Comparison of ENCODE assay signal across 18 mouse cellular contexts in the genomic region with DNA sequence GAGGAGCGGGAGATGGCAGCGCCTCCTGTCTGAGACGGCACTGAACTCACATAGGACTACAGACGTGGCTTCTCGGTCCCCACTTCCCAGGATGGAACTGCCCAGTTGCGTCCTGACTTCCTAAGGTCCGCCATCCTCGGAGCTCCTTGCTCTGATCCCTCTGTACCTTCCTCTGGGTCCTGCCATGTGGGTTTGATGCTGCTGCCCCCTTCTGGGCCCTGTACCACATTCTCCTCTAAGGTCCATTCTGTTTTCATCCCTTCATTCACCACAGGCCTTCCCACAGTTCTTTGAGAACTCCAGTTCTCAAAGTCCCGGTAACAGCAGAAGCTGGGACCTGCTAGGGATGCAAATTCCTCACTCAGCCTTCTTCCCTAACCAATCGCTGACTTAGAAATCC.
DNase-seq lines count a peak whose midpoint lies in the region; ATAC-seq and TF ChIP-seq lines count a peak whose summit lies in the region.
"Had no signal": no experiment of that assay in that cellular context is flagged by ENCODE, and none has a peak within 500 bp of the region (broad histone marks: within the 10 kb centered on the region; RNA-seq: fewer than 3 reads in every experiment).

No protein-coding gene starts in this region.

- H3K4me2 ChIP-seq in midbrain, embryonic 11.5 days: no peak overlapping the region
- no peak overlapping the region for H3K4me2 ChIP-seq in midbrain, embryonic 13.5 days (replicated peaks)
- H3K4me2 ChIP-seq: heart, embryonic 12.5 days; limb, embryonic 12.5 days had no signal

- no peaks in the 10 kb centered on the region for H3K36me3 ChIP-seq in midbrain, embryonic 11.5 days (ENCODE audit: control insufficient read depth, insufficient read depth, low read length)
- H3K36me3 ChIP-seq in midbrain, embryonic 13.5 days: no peaks in the 10 kb centered on the region
- H3K36me3 ChIP-seq: heart, embryonic 12.5 days; limb, embryonic 12.5 days had no signal

- no peaks in the 10 kb centered on the region for H3K9me3 ChIP-seq in midbrain, embryonic 11.5 days (ENCODE audit: control insufficient read depth, low read length)
- H3K9me3 ChIP-seq in midbrain, embryonic 13.5 days: no peaks in the 10 kb centered on the region
- H3K9me3 ChIP-seq: heart, embryonic 12.5 days; limb, embryonic 12.5 days had no signal

- H3K9ac ChIP-seq in midbrain, embryonic 11.5 days (ENCODE audit: low read length): no peak overlapping the region
- H3K9ac ChIP-seq in midbrain, embryonic 13.5 days (replicated peaks): no peak overlapping the region
- H3K9ac ChIP-seq: heart, embryonic 12.5 days; limb, embryonic 12.5 days had no signal

- peak; percentile 49 for DNase-seq in embryo, embryonic 10 days (ENCODE audit: low spot score)
- no peak for DNase-seq in embryo, embryonic 9.5 days (ENCODE audit: extremely low spot score)
- DNase-seq in layer of hippocampus, adult 2 months (ENCODE audit: low spot score in 2 of 2): no peak
- no peak for DNase-seq in layer of hippocampus, adult 18-20 months (ENCODE audit: low spot score in 2 of 2)
- no peak for DNase-seq in midbrain, embryonic 11.5 days (ENCODE audit: low spot score, missing footprints)
- peak; percentile 50 for DNase-seq in retina, embryonic 14.5 days (ENCODE audit: low spot score)
- no peak for DNase-seq in spleen, postnatal 14 days (ENCODE audit: low spot score in 2 of 2)
- DNase-seq: adrenal gland, adult 8-10 months; cerebellum, adult 18-20 months; heart, postnatal 4 days; kidney, adult 11 months; kidney, postnatal 25 days; lung, adult 18-20 months; right cerebral cortex, postnatal 25 days had no signal

- WGBS in midbrain, embryonic 11.5 days: 36% methylated on average over 10 of the region's 10 CpGs
- 35% methylated on average over 10 of the region's 10 CpGs for WGBS in midbrain, embryonic 13.5 days

- TF ChIP-seq CTCF in layer of hippocampus, adult 2 months (conservative IDR thresholded peaks at IDR 0.05): peak; percentile 57

- no peaks in the 10 kb centered on the region for H3K27me3 ChIP-seq in midbrain, embryonic 11.5 days (ENCODE audit: control insufficient read depth, insufficient read depth, low read length)
- H3K27me3 ChIP-seq in midbrain, embryonic 13.5 days: no peaks in the 10 kb centered on the region
- H3K27me3 ChIP-seq: CH12.LX; limb, embryonic 12.5 days had no signal

- peak; percentile 39; the same call in 1 of the 2 replicates for ATAC-seq in midbrain, embryonic 11.5 days (ENCODE audit: low FRiP score)
- ATAC-seq in midbrain, embryonic 13.5 days: no peak

- no peak overlapping the region for H3K4me3 ChIP-seq in layer of hippocampus, adult 2 months
- no peak overlapping the region for H3K4me3 ChIP-seq in midbrain, embryonic 11.5 days (ENCODE audit: low read depth, low read length)
- no peak overlapping the region for H3K4me3 ChIP-seq in midbrain, embryonic 13.5 days (replicated peaks)
- H3K4me3 ChIP-seq: heart, embryonic 12.5 days; limb, embryonic 12.5 days had no signal

- H3K4me1 ChIP-seq in midbrain, embryonic 11.5 days (ENCODE audit: control insufficient read depth, insufficient read depth, low read length): no peaks in the 10 kb centered on the region
- peaks cover 6% of the 10 kb centered on the region; the same call in 1 of the 2 replicates for H3K4me1 ChIP-seq in midbrain, embryonic 13.5 days (replicated peaks)
- H3K4me1 ChIP-seq: heart, embryonic 12.5 days had no signal

- H3K27ac ChIP-seq in layer of hippocampus, adult 2 months: no peak overlapping the region
- no peak overlapping the region for H3K27ac ChIP-seq in midbrain, embryonic 11.5 days (ENCODE audit: low read depth, low read length)
- H3K27ac ChIP-seq in midbrain, embryonic 13.5 days: no peak overlapping the region
- H3K27ac ChIP-seq: limb, embryonic 12.5 days had no signal

Comparison
In these comparisons a context has a peak if more than half of its experiments do, and no peak if none do; other contexts are left out.
1. DNase-seq: peak in embryo, embryonic 10 days (single experiment) and retina, embryonic 14.5 days (single experiment); none in embryo, embryonic 9.5 days (single experiment), layer of hippocampus, adult 2 months (0 of 2), layer of hippocampus, adult 18-20 months (0 of 2), midbrain, embryonic 11.5 days (single experiment) and spleen, postnatal 14 days (0 of 2).